Mouse (Mus musculus): ENCODE data around the gene Prkca. TPM values are rescaled to one million over a fixed set of nuclear protein-coding genes. Genes with fewer than 3 reads are reported as not detected.
A peak's percentile ranks its signal among the peaks of the same experiment; 100 is the strongest.

The Prkca gene
- polyA plus RNA-seq, 1 experiment from 2014 or later: 9.7 TPM

DNA sequence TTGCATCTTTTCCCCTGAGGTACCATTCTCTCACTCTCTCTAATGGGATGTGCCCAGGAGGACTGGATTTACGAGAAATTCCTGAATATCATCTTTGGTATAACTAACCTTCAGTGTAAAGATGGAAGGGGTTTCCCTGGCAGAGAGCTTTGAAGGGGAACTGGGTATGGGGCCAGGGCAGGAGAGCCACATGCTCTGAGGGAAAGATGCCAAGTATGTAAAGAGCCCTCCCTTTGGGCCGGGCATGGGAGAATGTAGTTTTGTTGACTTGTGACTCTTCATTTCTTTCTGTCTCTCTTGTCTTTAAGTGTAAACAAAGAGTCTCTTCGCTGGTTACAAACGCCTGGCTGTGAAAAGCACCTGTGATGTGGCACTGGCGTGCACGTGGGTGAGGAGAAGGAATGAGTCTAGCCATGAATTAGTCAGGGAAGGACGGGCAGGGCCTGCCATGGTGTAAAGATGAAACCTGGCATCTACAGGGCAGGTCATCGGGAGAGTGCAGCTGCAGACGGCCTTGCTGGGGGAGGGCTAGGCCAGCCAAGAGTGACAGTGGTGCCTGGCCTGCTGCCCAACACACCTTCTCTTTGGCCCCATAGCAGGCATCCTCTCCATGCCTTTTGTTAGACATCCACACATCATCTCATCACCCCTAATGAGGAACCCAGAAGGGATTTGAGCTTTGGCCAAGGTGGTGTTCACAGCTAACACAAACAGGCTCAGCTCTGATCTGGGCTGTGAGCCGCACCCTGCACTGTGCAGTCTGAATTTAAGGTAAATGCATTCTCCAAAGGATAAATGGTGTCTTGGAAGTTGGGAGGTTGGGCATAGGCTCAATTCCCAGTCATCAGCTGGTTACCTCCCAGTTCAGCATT lies 388.3 kb downstream of the Prkca start:
- Histone ChIP-seq H3K36me3 (peaks cover 4% of the 10 kb centered on the region; the same call in 1 of the 2 replicates), H3K9ac (no peak overlapping the region), H3K27ac (no peak overlapping the region), H3K4me1 (no peaks in the 10 kb centered on the region), H3K9me3 (no peaks in the 10 kb centered on the region), H3K27me3 (no peaks in the 10 kb centered on the region), H3K4me3 (no peak overlapping the region), H3K4me2 (no peak overlapping the region)
- ATAC-seq (ENCODE audit: borderline replicate concordance, extremely low read depth, low FRiP score, low TSS enrichment): no peak
- 62% methylated on average over 10 of the region's 10 CpGs for WGBS

DNA sequence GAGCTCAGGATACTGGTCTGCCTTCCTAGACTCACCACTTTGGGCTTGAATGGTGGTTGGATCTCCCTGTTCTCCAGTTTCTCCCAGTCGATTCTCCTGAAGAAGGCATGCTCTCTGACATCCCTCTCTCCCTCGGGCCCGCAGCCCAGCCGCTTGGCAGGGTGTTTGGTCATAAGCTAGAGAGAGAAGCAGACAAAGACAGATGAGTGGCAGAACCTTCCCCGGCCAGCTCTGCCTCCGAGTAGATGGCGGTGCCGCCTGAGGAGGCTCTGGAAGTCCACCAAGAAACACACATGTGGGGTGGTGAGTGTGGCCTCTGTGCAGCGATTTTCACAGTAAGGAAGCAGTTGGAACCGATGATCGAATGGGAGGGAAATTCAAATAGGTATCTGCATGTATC lies 392.3 kb downstream of the Prkca start:
- no peaks in the 10 kb centered on the region for H3K9me3 ChIP-seq
- WGBS: 76% methylated on average over 11 of the region's 11 CpGs
- no peaks in the 10 kb centered on the region for H3K4me1 ChIP-seq
- H3K36me3 ChIP-seq: no peaks in the 10 kb centered on the region
- H3K4me2 ChIP-seq: no peak overlapping the region
- H3K27ac ChIP-seq: no peak overlapping the region
- H3K9ac ChIP-seq: no peak overlapping the region
- H3K4me3 ChIP-seq: no peak overlapping the region
- no peak for ATAC-seq (ENCODE audit: borderline replicate concordance, extremely low read depth, low FRiP score, low TSS enrichment)
- no peaks in the 10 kb centered on the region for H3K27me3 ChIP-seq

DNA sequence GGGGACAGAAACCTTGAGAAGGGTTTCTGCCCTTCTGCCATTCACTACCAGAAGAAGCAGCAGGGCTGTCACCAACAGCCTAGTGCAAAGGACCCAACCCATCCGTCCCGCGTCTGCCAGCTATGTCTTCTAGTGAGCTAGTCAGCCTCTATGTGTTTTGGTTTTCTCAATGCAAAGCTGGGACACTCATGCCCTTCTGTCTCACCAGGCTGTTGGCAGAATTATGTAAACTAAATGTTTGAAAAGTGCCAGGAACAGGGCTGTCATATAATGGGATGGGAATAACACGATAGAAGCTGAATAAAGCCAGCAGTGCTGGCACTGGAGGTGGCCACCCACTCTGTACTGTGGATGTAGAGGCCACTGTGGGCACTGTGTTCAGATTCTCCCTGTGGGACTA lies 393.1 kb downstream of the Prkca start:
- H3K9ac ChIP-seq: no peak overlapping the region
- no peak overlapping the region for H3K4me3 ChIP-seq
- 83% methylated on average over 4 of the region's 4 CpGs for whole genome bisulfite sequencing
- no peaks in the 10 kb centered on the region for H3K9me3 ChIP-seq
- no peaks in the 10 kb centered on the region for H3K36me3 ChIP-seq
- H3K4me1 ChIP-seq: no peaks in the 10 kb centered on the region
- no peak for ATAC-seq (ENCODE audit: borderline replicate concordance, extremely low read depth, low FRiP score, low TSS enrichment)
- H3K27me3 ChIP-seq: no peaks in the 10 kb centered on the region
- no peak overlapping the region for H3K27ac ChIP-seq
- H3K4me2 ChIP-seq: no peak overlapping the region

DNA sequence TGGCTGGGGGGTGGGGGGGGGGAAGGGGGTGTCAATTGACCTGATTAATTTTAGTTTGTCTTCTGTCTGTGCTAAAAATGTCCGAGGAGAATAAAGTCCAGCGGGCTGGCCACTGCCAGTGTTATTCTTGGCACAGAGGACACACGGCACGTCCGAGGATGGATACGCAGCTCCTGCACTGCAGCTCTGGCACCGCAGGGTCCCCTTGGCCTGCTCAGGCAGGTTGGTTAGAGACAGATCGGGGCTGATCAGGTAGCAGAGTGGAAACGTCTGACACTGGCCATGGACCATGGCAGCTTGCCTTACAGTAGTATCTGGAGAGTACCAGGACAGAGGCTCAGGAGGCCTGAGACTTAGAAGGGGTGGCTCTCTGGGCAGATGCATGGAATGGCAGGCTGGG lies 393.5 kb downstream of the Prkca start:
- WGBS: 65% methylated on average over 9 of the region's 9 CpGs
- Histone ChIP-seq H3K9me3 (no peaks in the 10 kb centered on the region), H3K36me3 (no peaks in the 10 kb centered on the region), H3K9ac (no peak overlapping the region), H3K27ac (no peak overlapping the region), H3K4me1 (no peaks in the 10 kb centered on the region), H3K27me3 (no peaks in the 10 kb centered on the region), H3K4me2 (no peak overlapping the region), H3K4me3 (no peak overlapping the region)
- ATAC-seq (ENCODE audit: borderline replicate concordance, extremely low read depth, low FRiP score, low TSS enrichment): no peak

DNA sequence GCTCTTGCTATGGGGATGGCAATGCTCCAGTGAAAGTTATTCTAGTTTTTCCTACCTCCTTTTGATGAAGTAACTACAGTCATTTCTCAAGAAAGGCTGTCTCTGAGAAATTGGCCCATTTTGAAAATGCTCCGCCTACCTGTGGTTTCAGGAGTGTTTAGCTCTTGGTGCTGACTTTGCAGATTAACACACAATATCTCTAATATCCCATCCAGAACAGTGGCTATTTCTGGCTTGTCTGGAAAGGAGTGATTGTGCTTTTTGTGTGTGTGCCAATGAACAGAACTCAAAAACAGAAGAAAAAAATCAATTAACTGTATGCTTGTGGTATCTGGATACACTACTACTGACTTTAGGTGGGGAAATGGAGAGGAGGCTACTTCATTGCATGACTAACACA lies 395.8 kb downstream of the Prkca start:
- Histone ChIP-seq H3K4me3 (no peak overlapping the region), H3K27me3 (no peaks in the 10 kb centered on the region), H3K4me1 (no peaks in the 10 kb centered on the region), H3K36me3 (no peaks in the 10 kb centered on the region), H3K27ac (no peak overlapping the region), H3K9ac (no peak overlapping the region), H3K4me2 (no peak overlapping the region), H3K9me3 (no peaks in the 10 kb centered on the region)
- ATAC-seq (ENCODE audit: borderline replicate concordance, extremely low read depth, low FRiP score, low TSS enrichment): no peak
- WGBS: 81% methylated on average over 1 of the region's 1 CpGs

DNA sequence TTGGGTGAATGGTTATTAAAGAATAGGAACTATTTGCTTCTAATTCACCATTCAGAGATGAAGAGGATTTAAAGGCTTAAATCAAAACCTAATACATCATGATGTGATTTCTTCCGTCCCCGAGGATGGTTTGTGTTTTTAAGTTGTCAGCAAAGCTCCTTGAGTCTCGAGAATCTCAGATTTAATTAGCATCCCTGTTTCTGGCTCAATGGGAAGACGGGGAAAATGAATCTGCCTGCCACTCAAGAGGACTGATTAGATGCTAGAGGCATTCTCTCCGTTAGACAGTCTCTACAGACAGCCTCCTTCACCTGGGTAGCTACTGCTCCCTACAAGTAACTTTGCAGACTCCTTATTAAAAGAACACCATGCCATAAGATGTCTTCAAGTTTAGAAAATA lies 396.9 kb downstream of the Prkca start:
- Histone ChIP-seq H3K36me3 (no peaks in the 10 kb centered on the region), H3K27me3 (no peaks in the 10 kb centered on the region), H3K9me3 (no peaks in the 10 kb centered on the region), H3K9ac (no peak overlapping the region), H3K27ac (no peak overlapping the region), H3K4me2 (no peak overlapping the region), H3K4me1 (no peaks in the 10 kb centered on the region), H3K4me3 (no peak overlapping the region)
- no peak for ATAC-seq (ENCODE audit: borderline replicate concordance, extremely low read depth, low FRiP score, low TSS enrichment)
- WGBS: 54% methylated on average over 5 of the region's 5 CpGs

DNA sequence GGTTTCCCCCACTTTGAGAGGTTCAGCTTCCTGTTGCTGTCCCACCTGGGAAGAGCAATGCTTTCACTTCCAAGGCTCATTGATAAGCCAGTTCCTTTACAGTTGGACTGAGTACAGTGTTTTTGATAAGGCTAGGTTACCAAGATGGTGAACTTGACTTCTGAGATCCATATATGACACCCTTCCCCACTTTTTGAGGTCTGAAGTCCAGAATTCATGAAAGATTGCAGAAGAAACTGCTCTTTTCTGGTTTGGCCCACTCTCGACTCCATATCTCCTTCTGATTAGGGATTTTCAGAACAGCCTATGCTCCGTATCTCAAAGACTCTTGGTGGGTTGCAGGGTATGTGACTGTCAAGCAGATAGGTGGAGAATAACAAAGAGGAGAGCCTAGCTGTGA lies 406.8 kb downstream of the Prkca start:
- Histone ChIP-seq H3K4me1 (no peaks in the 10 kb centered on the region), H3K4me2 (no peak overlapping the region), H3K36me3 (peaks cover 15% of the 10 kb centered on the region), H3K9me3 (no peaks in the 10 kb centered on the region), H3K9ac (no peak overlapping the region), H3K27me3 (no peaks in the 10 kb centered on the region), H3K4me3 (no peak overlapping the region), H3K27ac (no peak overlapping the region)
- ATAC-seq (ENCODE audit: borderline replicate concordance, extremely low read depth, low FRiP score, low TSS enrichment): no peak
- WGBS: 80% methylated on average over 2 of the region's 2 CpGs

DNA sequence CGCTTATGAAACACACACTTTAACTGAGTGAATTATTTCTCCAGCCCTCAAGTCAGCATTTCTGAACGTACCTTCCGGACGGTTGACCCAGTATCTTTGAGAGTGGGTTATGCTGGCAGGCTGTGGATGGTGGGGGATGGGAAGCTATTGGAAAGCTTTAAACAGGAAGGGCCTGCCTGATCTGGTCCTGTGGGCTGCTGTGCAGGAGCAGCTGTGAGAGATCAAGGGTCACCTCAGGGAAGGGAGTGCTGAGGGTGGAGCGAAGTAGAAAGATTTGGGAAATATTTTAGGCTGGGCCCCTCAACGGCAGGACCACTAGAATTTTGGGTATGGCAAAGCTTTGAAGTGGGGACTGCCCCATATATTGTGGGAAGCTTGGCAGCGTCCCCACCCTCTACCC lies 412.0 kb downstream of the Prkca start:
- Histone ChIP-seq H3K36me3 (no peaks in the 10 kb centered on the region), H3K9ac (no peak overlapping the region), H3K4me2 (no peak overlapping the region), H3K27me3 (no peaks in the 10 kb centered on the region), H3K9me3 (no peaks in the 10 kb centered on the region), H3K4me3 (no peak overlapping the region), H3K27ac (no peak overlapping the region), H3K4me1 (no peaks in the 10 kb centered on the region)
- ATAC-seq (ENCODE audit: borderline replicate concordance, extremely low read depth, low FRiP score, low TSS enrichment): 0 out of 2 replicates have a peak, but pooled peaks have one; percentile 27
- WGBS: 32% methylated on average over 7 of the region's 7 CpGs

DNA sequence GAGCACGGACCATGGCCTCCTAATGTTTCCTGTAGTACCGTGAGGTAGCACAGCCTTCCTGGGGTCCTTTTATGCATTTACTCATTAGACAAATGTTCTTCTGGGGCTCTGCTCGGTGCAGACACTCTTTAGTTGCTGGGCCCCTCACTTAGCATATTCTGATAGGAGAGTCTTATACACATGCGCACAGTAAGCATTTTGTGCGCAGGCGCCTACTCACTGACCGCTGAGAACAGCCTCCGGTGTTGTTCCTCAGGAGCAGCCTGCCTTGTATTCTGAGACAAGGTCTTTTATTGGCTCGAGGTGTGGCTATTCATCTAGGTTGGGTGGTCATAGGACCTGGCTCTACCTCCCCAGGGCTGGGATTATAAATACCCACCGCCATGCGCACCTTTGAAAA lies 412.4 kb downstream of the Prkca start:
- Histone ChIP-seq H3K4me1 (no peaks in the 10 kb centered on the region), H3K4me3 (no peak overlapping the region), H3K9me3 (no peaks in the 10 kb centered on the region), H3K9ac (no peak overlapping the region), H3K36me3 (no peaks in the 10 kb centered on the region), H3K27ac (no peak overlapping the region), H3K4me2 (no peak overlapping the region), H3K27me3 (no peaks in the 10 kb centered on the region)
- WGBS: 78% methylated on average over 11 of the region's 11 CpGs
- ATAC-seq (ENCODE audit: borderline replicate concordance, extremely low read depth, low FRiP score, low TSS enrichment): no peak

DNA sequence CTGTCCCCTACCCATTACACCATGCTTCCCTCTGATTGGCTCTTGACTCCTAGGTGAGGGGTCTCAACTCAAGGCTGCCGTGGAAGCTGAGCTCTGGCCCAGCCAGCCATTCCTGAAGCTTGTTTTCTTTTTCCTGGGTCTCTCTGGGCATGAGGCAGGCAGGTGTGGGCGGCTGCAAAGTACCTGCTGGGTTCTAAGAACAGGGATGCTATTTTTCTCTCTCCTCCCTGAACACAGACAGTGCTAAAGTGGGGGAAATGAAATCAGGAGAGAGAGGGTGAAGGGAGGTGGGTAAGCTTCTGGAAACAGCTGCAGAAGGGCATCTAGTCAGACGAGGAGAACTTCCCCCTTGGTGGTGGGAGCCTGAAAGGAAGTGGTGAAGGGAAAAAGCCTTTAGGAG lies 414.0 kb downstream of the Prkca start:
- Histone ChIP-seq H3K9ac (no peak overlapping the region), H3K4me2 (no peak overlapping the region), H3K27ac (no peak overlapping the region), H3K9me3 (no peaks in the 10 kb centered on the region), H3K4me1 (no peaks in the 10 kb centered on the region), H3K4me3 (no peak overlapping the region), H3K36me3 (no peaks in the 10 kb centered on the region), H3K27me3 (no peaks in the 10 kb centered on the region)
- WGBS: 51% methylated on average over 3 of the region's 3 CpGs
- ATAC-seq (ENCODE audit: borderline replicate concordance, extremely low read depth, low FRiP score, low TSS enrichment): no peak

DNA sequence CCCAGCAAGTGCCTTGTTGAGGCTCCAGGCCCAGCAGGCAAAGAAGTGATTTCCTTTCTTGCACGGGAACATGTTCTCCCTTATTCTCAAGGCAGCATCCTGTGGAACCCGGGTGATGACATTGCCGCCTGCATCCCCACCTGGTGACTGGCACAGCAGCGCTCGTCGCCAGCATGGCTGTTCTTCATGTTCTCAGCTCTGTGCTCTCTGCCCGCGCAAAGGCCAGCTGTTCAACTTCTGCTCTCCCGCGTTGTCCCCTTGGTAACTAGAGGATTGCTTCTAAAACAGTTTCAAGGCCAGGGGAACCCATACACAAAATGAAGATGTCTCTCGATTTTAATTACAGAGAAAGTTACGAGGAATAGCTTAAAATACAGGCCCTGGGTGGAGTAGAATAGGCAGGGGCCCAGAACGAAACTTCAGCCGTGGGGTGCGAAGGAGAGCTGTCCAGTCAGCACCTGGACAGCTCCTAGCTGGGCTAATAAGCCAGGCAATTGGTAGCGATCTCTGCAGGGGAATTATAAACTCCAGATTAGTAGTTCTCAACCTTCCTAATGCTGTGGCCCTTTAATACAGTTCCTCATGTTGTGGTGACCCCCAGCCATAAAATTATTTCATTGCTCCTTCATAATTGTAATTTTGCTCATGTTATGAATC lies 423.7 kb downstream of the Prkca start:
- Histone ChIP-seq H3K4me1 (no peaks in the 10 kb centered on the region), H3K4me2 (no peak overlapping the region), H3K27me3 (peaks cover 16% of the 10 kb centered on the region; the same call in 1 of the 2 replicates), H3K9ac (no peak overlapping the region), H3K27ac (no peak overlapping the region), H3K9me3 (no peaks in the 10 kb centered on the region), H3K4me3 (no peak overlapping the region), H3K36me3 (no peaks in the 10 kb centered on the region)
- WGBS: 36% methylated on average over 16 of the region's 16 CpGs
- no peak for ATAC-seq (ENCODE audit: borderline replicate concordance, extremely low read depth, low FRiP score, low TSS enrichment)

DNA sequence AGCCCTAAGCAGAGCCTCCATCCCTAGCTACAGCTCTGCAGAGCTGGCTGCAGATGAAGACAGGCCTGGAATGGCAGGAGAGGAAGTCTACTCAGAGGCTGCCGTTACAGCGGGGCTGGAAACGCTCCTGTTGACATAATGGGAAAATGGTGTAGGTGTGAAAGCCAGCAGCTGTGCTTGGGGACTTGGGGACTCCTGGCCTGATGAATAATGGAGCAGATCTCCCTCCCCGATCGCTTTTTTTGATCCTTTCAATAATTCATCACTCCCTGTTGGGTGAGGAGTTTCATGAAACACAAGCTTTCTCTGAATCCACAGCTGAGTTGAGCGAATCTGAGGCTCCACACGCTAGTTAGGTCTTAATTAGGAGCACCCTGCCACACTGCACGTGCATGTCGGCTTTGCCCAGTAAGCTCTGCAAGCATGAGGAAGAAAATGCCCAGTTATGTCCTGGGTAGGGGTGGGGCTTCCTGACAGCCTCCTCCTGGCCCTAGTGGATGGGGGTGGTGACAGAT lies 425.9 kb downstream of the Prkca start:
- peaks cover 30% of the 10 kb centered on the region; the same call in 1 of the 2 replicates for H3K27me3 ChIP-seq
- no peak overlapping the region for H3K4me2 ChIP-seq
- H3K4me1 ChIP-seq: 0 out of 2 replicates have a peak, but pooled peaks cover 5% of the 10 kb centered on the region
- no peak overlapping the region for H3K27ac ChIP-seq
- ATAC-seq (ENCODE audit: borderline replicate concordance, extremely low read depth, low FRiP score, low TSS enrichment): no peak
- no peak overlapping the region for H3K9ac ChIP-seq
- no peaks in the 10 kb centered on the region for H3K9me3 ChIP-seq
- H3K36me3 ChIP-seq: no peaks in the 10 kb centered on the region
- H3K4me3 ChIP-seq: no peak overlapping the region
- WGBS: 53% methylated on average over 9 of the region's 9 CpGs

All from lung, embryonic 15.5 days (tissue).